Mouse (Mus musculus) adrenal gland, postnatal 14 days (tissue): ENCODE measurements around the gene Abraxas2. TPM values are rescaled to one million over a fixed set of nuclear protein-coding genes. Genes with fewer than 3 reads are reported as not detected.

ENCODE experiments used
- DNase-seq: peaks from one replicate; pipeline ENCODE4 v3.0.0; 2021; ENCODE audit warnings: mixed read lengths
- total RNA-seq: library from RNA; stranded (reverse); gene quantifications from 2 replicates; pipeline ENCODE4 v1.2.3, GENCODE M21; 2021

Gene Abraxas2
- total RNA-seq, 1 experiment from 2014 or later: 35.8 TPM

- no peak for DNase-seq
These were observed 38.2 kb downstream of the Abraxas2 start for GRCm38 (mm10) chr7:132897258-132897657.

- peak; percentile 28 for DNase-seq
These were observed 39.2 kb downstream of the Abraxas2 start for GRCm38 (mm10) chr7:132898234-132898633.

GRCm38 (mm10) chr7:132900826-132901531 lies 42.0 kb downstream of the Abraxas2 start:
- peak; percentile 47 for DNase-seq

- DNase-seq: no peak
These were observed 44.8 kb downstream of the Abraxas2 start for GRCm38 (mm10) chr7:132903796-132904195.

- no peak for DNase-seq
These were observed 62.9 kb downstream of the Abraxas2 start for GRCm38 (mm10) chr7:132921971-132922370.

GRCm38 (mm10) chr7:132925227-132925626 lies 66.2 kb downstream of the Abraxas2 start:
- DNase-seq: no peak

GRCm38 (mm10) chr7:132927201-132927600 lies 68.2 kb downstream of the Abraxas2 start:
- peak; percentile 64 for DNase-seq

- DNase-seq: no peak
These were observed 71.0 kb downstream of the Abraxas2 start for GRCm38 (mm10) chr7:132930055-132930454.

GRCm38 (mm10) chr7:132930850-132931559 lies 72.0 kb downstream of the Abraxas2 start, which contains the start of gene Zranb1:
TSS of gene Zranb1 (plus strand) at chr7:132931142.
- DNase-seq: peak; percentile 99

GRCm38 (mm10) chr7:132931560-132932351 lies 72.7 kb downstream of the Abraxas2 start:
- peak; percentile 74 for DNase-seq

GRCm38 (mm10) chr7:132933331-132933730 lies 74.3 kb downstream of the Abraxas2 start:
- DNase-seq: no peak

Other genes with a start within 250 kb of the Abraxas2 start
- 18.1 and 18.6 TPM in 2 replicates for gene Lhpp, start 248.6 kb upstream of the Abraxas2 start, total RNA-seq
- gene Fam53b, start 45.3 kb upstream of the Abraxas2 start, total RNA-seq: 64.8 and 65.8 TPM in 2 replicates
- 26.3 and 30.4 TPM in 2 replicates for gene Eef1akmt2, start 6.6 kb upstream of the Abraxas2 start, total RNA-seq
- 30.4 and 33.9 TPM in 2 replicates for gene Zranb1, start 71.9 kb downstream of the Abraxas2 start, total RNA-seq